ENCODE assay signal across 9 mouse cellular contexts in the genomic region with DNA sequence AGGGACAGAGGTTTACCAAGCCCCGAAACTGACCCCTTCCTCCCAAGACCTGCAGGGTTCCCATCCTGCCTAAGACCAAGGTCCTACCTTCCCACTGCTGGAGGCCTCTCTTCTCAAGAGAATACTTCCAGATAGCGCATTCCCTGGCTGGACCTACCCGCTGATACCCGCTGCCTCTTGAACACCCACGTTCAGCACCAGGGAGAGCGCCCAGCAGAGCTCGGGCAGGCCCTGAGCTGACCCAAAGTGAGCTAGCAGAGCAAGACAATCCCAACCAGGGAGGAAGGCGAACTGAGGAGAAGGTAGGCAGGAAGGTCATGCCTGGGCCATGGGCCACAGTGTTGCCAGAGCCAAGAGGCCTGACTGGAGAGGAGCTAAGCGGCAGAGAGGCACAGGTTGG. TPM values are rescaled to one million over a fixed set of nuclear protein-coding genes. Genes with fewer than 3 reads are reported as not detected.
DNase-seq lines count a peak whose midpoint lies in the region; ATAC-seq and TF ChIP-seq lines count a peak whose summit lies in the region.
"Had no signal": no experiment of that assay in that cellular context is flagged by ENCODE, and none has a peak within 500 bp of the region (broad histone marks: within the 10 kb centered on the region; RNA-seq: fewer than 3 reads in every experiment).

No protein-coding gene starts in this region.

- peak; percentile 70 for DNase-seq in 3T3-L1 (ENCODE audit: low read depth, low spot score)
- peak; percentile 84 for DNase-seq in MEL (ENCODE audit: low read depth, low spot score)
- peak; percentile 85 for DNase-seq in embryonic facial prominence, embryonic 11.5 days (ENCODE audit: low spot score)
- peak; percentile 83 for DNase-seq in kidney, postnatal 14 days
- peak; percentile 56 for DNase-seq in ovary, adult 18-20 months (ENCODE audit: low spot score)
- no peak for DNase-seq in cerebellum, adult 11 months
- no peak for DNase-seq in left cerebral cortex, postnatal 14 days (ENCODE audit: low spot score in 2 of 2)
- no peak for DNase-seq in T-cell, adult 2 months (ENCODE audit: low spot score)

- no peak for ATAC-seq in embryonic facial prominence, embryonic 11.5 days (replicated peaks; ENCODE audit: insufficient number of reproducible peaks, low FRiP score, low TSS enrichment, low read depth)

- H3K4me2 ChIP-seq in embryonic facial prominence, embryonic 11.5 days (ENCODE audit: low read depth, low read length), result no peak overlapping the region
- H3K4me2 ChIP-seq: neural tube, embryonic 12.5 days had no signal

- H3K79me2 ChIP-seq in MEL (ENCODE audit: control insufficient read depth, insufficient read depth, low read length, poor library complexity), result no peaks in the 10 kb centered on the region

- H3K9me3 ChIP-seq in MEL (replicated peaks; ENCODE audit: insufficient read depth, low read length), result no peaks in the 10 kb centered on the region
- H3K9me3 ChIP-seq in embryonic facial prominence, embryonic 11.5 days (replicated peaks; ENCODE audit: control insufficient read depth, low read length), result no peaks in the 10 kb centered on the region

- TF ChIP-seq CTCF in MEL (IDR thresholded peaks at IDR 0.05 in 2 of 3, conservative IDR thresholded peaks at IDR 0.05 in 1 of 3; ENCODE audit: control insufficient read depth in 1 of 3, insufficient read depth in 1 of 3, low read depth in 2 of 3, low read length in 3 of 3, poor library complexity in 1 of 3, severe bottlenecking in 1 of 3), result no peak

- H3K9ac ChIP-seq in MEL (ENCODE audit: control insufficient read depth, low read depth, low read length, poor library complexity, severe bottlenecking), result no peak overlapping the region
- no peak overlapping the region for H3K9ac ChIP-seq in embryonic facial prominence, embryonic 11.5 days (replicated peaks; ENCODE audit: low read length)
- H3K9ac ChIP-seq: neural tube, embryonic 12.5 days had no signal

- TF ChIP-seq RAD21 in MEL (IDR thresholded peaks at IDR 0.05; ENCODE audit: low read depth, low read length), result no peak; the same call in 1 of the 2 replicates

- TF ChIP-seq POLR2A in MEL (IDR thresholded peaks at IDR 0.05; ENCODE audit: control insufficient read depth in 1 of 2, insufficient read depth in 1 of 2, low read depth in 1 of 2, low read length in 2 of 2, poor library complexity in 1 of 2), result no peak

- H3K27ac ChIP-seq in MEL (ENCODE audit: control insufficient read depth, low read depth, low read length), result no peak overlapping the region
- H3K27ac ChIP-seq in embryonic facial prominence, embryonic 11.5 days (replicated peaks; ENCODE audit: low read depth, low read length), result no peak overlapping the region
- H3K27ac ChIP-seq: neural tube, embryonic 12.5 days had no signal

- 3% methylated on average over 9 of the region's 9 CpGs for WGBS in embryonic facial prominence, embryonic 11.5 days

- H3K4me1 ChIP-seq in MEL (ENCODE audit: control insufficient read depth in 1 of 2, insufficient read depth in 2 of 2, low read length in 2 of 2), result no peaks in the 10 kb centered on the region
- H3K4me1 ChIP-seq in embryonic facial prominence, embryonic 11.5 days (ENCODE audit: control insufficient read depth, insufficient read depth, low read length), result peaks cover 11% of the 10 kb centered on the region

- H3K36me3 ChIP-seq in MEL (ENCODE audit: control insufficient read depth in 1 of 2, insufficient read depth in 2 of 2, low read length in 2 of 2), result no peaks in the 10 kb centered on the region
- no peaks in the 10 kb centered on the region for H3K36me3 ChIP-seq in embryonic facial prominence, embryonic 11.5 days (replicated peaks; ENCODE audit: control insufficient read depth, insufficient read depth, low read depth, low read length)
- H3K36me3 ChIP-seq: neural tube, embryonic 12.5 days had no signal

- no peak overlapping the region for H3K4me3 ChIP-seq in MEL (ENCODE audit: control insufficient read depth in 1 of 2, insufficient read depth in 1 of 2, low read depth in 2 of 2, low read length in 2 of 2)
- no peak overlapping the region for H3K4me3 ChIP-seq in embryonic facial prominence, embryonic 11.5 days (ENCODE audit: low read depth, low read length)
- H3K4me3 ChIP-seq: neural tube, embryonic 12.5 days had no signal

- TF ChIP-seq EP300 in MEL (IDR thresholded peaks at IDR 0.05; ENCODE audit: low read depth in 1 of 2, low read length in 2 of 2), result no peak

- no peaks in the 10 kb centered on the region for H3K27me3 ChIP-seq in MEL (ENCODE audit: control insufficient read depth in 1 of 2, insufficient read depth in 2 of 2, low read length in 2 of 2)
- H3K27me3 ChIP-seq in embryonic facial prominence, embryonic 11.5 days (ENCODE audit: control insufficient read depth, insufficient read depth, low read length), result peaks cover 48% of the 10 kb centered on the region

- intact Hi-C loops in left cerebral cortex, postnatal 14 days (cut with DNase I), result loop anchor here (10.0 kb wide), 1 partner anchor 75 kb away; no protein-coding TSS in a partner anchor

TF ChIP-seq in MEL, 35 proteins besides CTCF, POLR2A, EP300 and RAD21:
- peak; percentile 65; the same call in 1 of the 2 replicates for TF ChIP-seq MXI1 (IDR thresholded peaks at IDR 0.05; ENCODE audit: low read depth, low read length)
- TF ChIP-seq SIN3A (IDR thresholded peaks at IDR 0.05; ENCODE audit: low read length), result peak; percentile 86
- no peak for TF ChIP-seq NRF1 (IDR thresholded peaks at IDR 0.05; ENCODE audit: insufficient read depth, low read depth, low read length, poor library complexity, severe bottlenecking)
- peak; percentile 35 for TF ChIP-seq SMC3 (IDR thresholded peaks at IDR 0.05; ENCODE audit: low read depth, low read length)

RNA-seq across cellular contexts. Expression of a gene that starts 3.7 kb away (rescaled TPM):
- 0.23 TPM in 2 replicates for total RNA-seq in MEL (2012; rRNA removed)
- polyA plus RNA-seq in MEL (2012; ENCODE audit: insufficient read depth in 1 of 2, insufficient read length in 2 of 2, low read depth in 1 of 2, low replicate concordance in 2 of 2, missing spikeins in 1 of 2), result not detected
- polyA plus RNA-seq in embryonic facial prominence, embryonic 11.5 days (2014; fragmentation: Nextera tagmentation; extraction: Ambion mirVana), result 0.28 and 0.43 TPM in 2 replicates
- total RNA-seq in left cerebral cortex, postnatal 14 days (2021), result 10 to 100 TPM in 1 of 2 experiments, 1 to 10 TPM in 1; 5.8 to 14.4 TPM

RNA-seq across cellular contexts. Expression of a gene that starts 45.8 kb away (rescaled TPM):
- total RNA-seq in MEL (2012; rRNA removed), result 39.3 and 40.1 TPM in 2 replicates
- polyA plus RNA-seq in MEL (2012; ENCODE audit: insufficient read depth in 1 of 2, insufficient read length in 2 of 2, low read depth in 1 of 2, low replicate concordance in 2 of 2, missing spikeins in 1 of 2), result 10 to 100 TPM in 1 of 2 experiments, not detected in 1; 36.9 TPM
- 66.4 and 66.6 TPM in 2 replicates for polyA plus RNA-seq in embryonic facial prominence, embryonic 11.5 days (2014; fragmentation: Nextera tagmentation; extraction: Ambion mirVana)
- 10 to 100 TPM; 25.7 to 30.7 TPM for total RNA-seq in left cerebral cortex, postnatal 14 days (2021)

RNA-seq across cellular contexts. Expression of a gene that starts 46.1 kb away (rescaled TPM):
- 1,416 and 1,438 TPM in 2 replicates for total RNA-seq in MEL (2012; rRNA removed)
- polyA plus RNA-seq in MEL (2012; ENCODE audit: insufficient read depth in 1 of 2, insufficient read length in 2 of 2, low read depth in 1 of 2, low replicate concordance in 2 of 2, missing spikeins in 1 of 2), result 100 to 1,000 TPM in 1 of 2 experiments, not detected in 1; 598 TPM
- polyA plus RNA-seq in embryonic facial prominence, embryonic 11.5 days (2014; fragmentation: Nextera tagmentation; extraction: Ambion mirVana), result 564 and 590 TPM in 2 replicates
- total RNA-seq in left cerebral cortex, postnatal 14 days (2021), result 100 to 1,000 TPM; 429 to 434 TPM

Comparison
In these comparisons a context has a peak if more than half of its experiments do, and no peak if none do; other contexts are left out.
1. DNase-seq: peak in 3T3-L1 (single experiment), MEL (single experiment), embryonic facial prominence, embryonic 11.5 days (single experiment), kidney, postnatal 14 days (single experiment) and ovary, adult 18-20 months (single experiment); none in cerebellum, adult 11 months (single experiment), left cerebral cortex, postnatal 14 days (0 of 2) and T-cell, adult 2 months (single experiment).